Mouse (Mus musculus) colon, adult 2 months (tissue): ENCODE results near the gene Krt31. TPM values are rescaled to one million over a fixed set of nuclear protein-coding genes. Genes with fewer than 3 reads are reported as not detected.

Experiments
- polyA plus RNA-seq: library from polyadenylated mRNA; depleted of rRNA; stranded (reverse); fragments of >200 nt; gene quantifications from 2 replicates; pipeline ENCODE4 v1.2.3, GENCODE M21; 2012; rRNA removed

The Krt31 gene
- polyA plus RNA-seq, result not detected in 2 replicates

DNA sequence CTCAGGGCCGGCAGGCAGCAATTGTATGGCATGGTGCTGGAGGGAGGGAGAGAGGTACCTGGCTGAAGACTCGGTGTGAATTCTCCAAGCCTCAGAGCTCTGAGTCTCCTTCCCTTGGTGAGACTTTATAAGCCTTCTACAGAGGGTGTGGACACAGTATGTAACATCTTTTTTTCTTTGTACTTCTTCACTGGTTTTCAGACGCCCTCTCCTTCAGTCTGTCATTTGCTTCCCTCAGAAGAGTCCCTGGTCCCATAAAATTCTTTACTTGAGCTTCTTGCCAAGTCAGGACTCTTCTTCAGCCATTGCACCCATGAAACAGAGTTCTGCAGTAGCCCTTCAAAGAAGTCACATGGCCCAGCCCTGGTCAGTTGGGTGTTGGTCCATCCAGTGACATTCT lies at the start of gene Krt31:
Gene Krt31 (minus strand): TSS at position 101 of the 400 bp plus-strand sequence.

DNA sequence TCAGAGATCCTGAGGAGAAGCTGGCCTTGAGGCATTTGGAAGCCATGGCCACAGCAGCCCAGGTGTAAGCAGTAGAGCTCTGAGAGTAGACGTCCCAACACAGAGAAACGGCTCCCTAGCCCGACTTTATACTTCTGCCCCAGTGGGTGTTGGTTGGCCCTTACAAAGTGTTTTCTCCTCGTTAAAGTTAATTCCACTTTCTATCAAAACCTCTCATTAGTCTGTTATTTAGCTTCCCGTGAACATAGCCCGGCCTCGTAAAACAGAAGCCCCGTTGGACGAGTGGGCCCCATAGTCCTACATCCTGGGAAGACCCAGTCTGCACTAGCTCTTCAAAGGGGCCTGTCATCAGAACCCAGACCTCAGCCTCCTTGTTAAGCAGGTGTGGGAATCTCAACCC lies 45.8 kb upstream of the Krt31 start, which contains the start of gene Krt35:
Gene Krt35 (minus strand): TSS at position 101 of the 400 bp plus-strand sequence.

GRCm38 (mm10) chr11:100087861-100088260 lies 37.5 kb upstream of the Krt31 start, which contains the start of gene Krt32:
Gene Krt32 (minus strand): TSS chr11:100088226.

DNA sequence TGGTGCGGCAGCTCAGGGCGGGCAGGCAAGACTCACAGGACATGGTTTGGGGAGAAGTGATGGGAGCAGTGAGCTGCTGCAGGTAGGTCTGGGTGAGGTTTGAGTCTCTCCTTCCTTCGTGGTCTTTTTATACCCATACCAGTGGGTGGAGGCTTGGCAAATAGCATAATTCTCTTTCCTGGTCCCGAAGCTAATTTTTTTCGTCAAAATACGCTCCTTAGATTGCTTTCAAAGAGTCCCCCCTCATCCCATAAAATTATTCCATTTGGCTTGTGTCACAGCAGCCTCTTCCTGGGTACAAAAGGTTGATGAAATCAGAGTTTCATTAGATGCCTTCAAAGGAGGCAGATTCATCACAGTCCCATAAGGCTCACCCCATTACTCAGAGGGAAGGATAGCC lies 8.9 kb downstream of the Krt31 start, which contains the start of gene Krt34:
Gene Krt34 (minus strand): TSS at position 101 of the 400 bp plus-strand sequence.

DNA sequence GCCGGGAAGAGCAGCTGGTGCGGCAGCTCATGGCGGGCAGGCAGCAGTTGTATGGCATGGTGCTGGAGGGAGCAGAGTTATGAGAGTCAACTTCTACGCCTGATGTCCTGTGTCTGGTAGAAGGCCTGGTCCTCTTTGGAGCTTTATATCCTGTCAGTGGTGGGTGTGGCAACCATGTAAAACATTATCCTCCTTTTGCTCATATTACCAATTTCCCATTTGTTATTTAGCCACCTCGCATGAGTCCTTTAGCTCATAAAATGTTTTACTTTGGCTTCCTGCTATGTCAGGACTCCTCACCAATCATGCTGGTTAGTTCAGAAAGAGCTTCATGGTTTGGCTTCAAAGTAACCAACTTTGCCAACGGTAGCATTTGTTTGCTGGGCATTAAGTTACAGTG lies 20.6 kb downstream of the Krt31 start, which contains the start of gene Krt33b:
Gene Krt33b (minus strand): TSS at position 101 of the 400 bp plus-strand sequence.

DNA sequence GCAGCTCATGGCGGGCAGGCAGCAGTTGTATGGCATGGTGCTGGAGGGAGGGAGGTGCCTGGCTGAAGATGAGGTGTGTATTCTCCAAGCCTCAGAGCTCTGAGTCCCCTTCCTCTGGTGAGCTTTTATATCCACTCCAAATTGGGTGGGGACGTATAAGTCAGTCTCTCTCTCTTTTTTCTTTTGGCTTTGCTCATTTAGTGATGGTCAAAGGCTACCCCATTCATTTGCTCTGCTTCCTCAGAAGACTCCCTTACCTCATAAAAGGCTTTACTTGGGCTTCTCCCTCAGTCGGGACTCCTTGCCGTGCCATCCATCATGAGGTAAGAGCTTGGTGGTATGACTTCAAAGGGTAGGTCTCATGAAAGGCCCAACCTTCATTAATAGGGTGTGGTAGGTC lies 34.2 kb downstream of the Krt31 start, which contains the start of gene Krt33a:
Gene Krt33a (minus strand): TSS at position 101 of the 400 bp plus-strand sequence.

Other genes starting within 250 kb of the Krt31 start
- gene Gm11554, start 246.1 kb downstream of the Krt31 start, polyA plus RNA-seq, result not detected in 2 replicates
- not detected in 2 replicates for gene Krtap4-13, start 240.7 kb downstream of the Krt31 start, polyA plus RNA-seq
- gene Gm11564, start 234.9 kb downstream of the Krt31 start, polyA plus RNA-seq, result not detected in 2 replicates
- gene 2300003K06Rik, start 212.5 kb downstream of the Krt31 start, polyA plus RNA-seq, result not detected in 2 replicates
- gene Krtap4-16, start 198.9 kb downstream of the Krt31 start, polyA plus RNA-seq, result 0.13 TPM in 1 of 2 replicates, not detected in the other
- not detected in 2 replicates for gene Gm11568, start 192.6 kb downstream of the Krt31 start, polyA plus RNA-seq
- gene Gm11559, start 186.1 kb downstream of the Krt31 start, polyA plus RNA-seq, result not detected in 2 replicates
- gene Krtap9-1, start 177.2 kb downstream of the Krt31 start, polyA plus RNA-seq, result not detected in 2 replicates
- gene Gm11567, start 171.4 kb downstream of the Krt31 start, polyA plus RNA-seq, result not detected in 2 replicates
- gene Krtap31-1, start 142.6 kb downstream of the Krt31 start, polyA plus RNA-seq, result not detected in 2 replicates
- gene Gm11565, start 135.8 kb downstream of the Krt31 start, polyA plus RNA-seq, result not detected in 2 replicates
- gene Krtap31-2, start 114.3 kb downstream of the Krt31 start, polyA plus RNA-seq, result not detected in 2 replicates
- gene Krtap9-5, start 102.1 kb downstream of the Krt31 start, polyA plus RNA-seq, result not detected in 2 replicates
- gene Krtap29-1, start 71.5 kb downstream of the Krt31 start, polyA plus RNA-seq, result not detected in 2 replicates
- gene Krtap16-1, start 64.0 kb downstream of the Krt31 start, polyA plus RNA-seq, result not detected in 2 replicates
- 0.32 TPM in 1 of 2 replicates, not detected in the other for gene Krtap17-1, start 56.6 kb downstream of the Krt31 start, polyA plus RNA-seq
- not detected in 2 replicates for gene Krt33a, start 34.3 kb downstream of the Krt31 start, polyA plus RNA-seq
- not detected in 2 replicates for gene Krt33b, start 20.7 kb downstream of the Krt31 start, polyA plus RNA-seq
- not detected in 2 replicates for gene Krt34, start 9.0 kb downstream of the Krt31 start, polyA plus RNA-seq
- not detected in 2 replicates for gene Krt32, start 37.7 kb upstream of the Krt31 start, polyA plus RNA-seq
- gene Krt35, start 45.7 kb upstream of the Krt31 start, polyA plus RNA-seq, result not detected in 2 replicates
- gene Krt36, start 55.1 kb upstream of the Krt31 start, polyA plus RNA-seq, result 0.98 and 1.9 TPM in 2 replicates
- 0.08 and 0.31 TPM in 2 replicates for gene Krt13, start 71.0 kb upstream of the Krt31 start, polyA plus RNA-seq
- gene Krt15, start 85.4 kb upstream of the Krt31 start, polyA plus RNA-seq, result 0.41 and 0.70 TPM in 2 replicates
- 4,854 and 4,867 TPM in 2 replicates for gene Krt19, start 98.1 kb upstream of the Krt31 start, polyA plus RNA-seq
- gene Krt9, start 142.7 kb upstream of the Krt31 start, polyA plus RNA-seq, result not detected in 2 replicates
- gene Krt14, start 157.0 kb upstream of the Krt31 start, polyA plus RNA-seq, result 1.2 and 1.8 TPM in 2 replicates
- gene Krt16, start 198.4 kb upstream of the Krt31 start, polyA plus RNA-seq, result 0.43 TPM in 1 of 2 replicates, not detected in the other
- 15.9 and 16.8 TPM in 2 replicates for gene Krt17, start 210.5 kb upstream of the Krt31 start, polyA plus RNA-seq
- 0.14 TPM in 1 of 2 replicates, not detected in the other for gene Krt42, start 219.3 kb upstream of the Krt31 start, polyA plus RNA-seq